Mouse (Mus musculus): Measurements from ENCODE around the gene AC131692.1. TPM values are rescaled to one million over a fixed set of nuclear protein-coding genes. Genes with fewer than 3 reads are reported as not detected.
A peak's percentile ranks its signal among the peaks of the same experiment; 100 is the strongest.
"Not testable (repeated sequence)": the region's sequence is repeated elsewhere in the genome, so short reads cannot be mapped to it uniquely, and the experiment has no call there.

The AC131692.1 gene
- total RNA-seq, 2 experiments from 2014 or later, result not detected

GRCm38 (mm10) chr19:6105586-6105985, 11.4 kb downstream of the AC131692.1 start, which contains the start of gene Naaladl1:
Naaladl1 (plus strand) TSS chr19:6105782.
- no peak for DNase-seq (ENCODE audit: low spot score)

GRCm38 (mm10) chr19:6113116-6113515, 18.9 kb downstream of the AC131692.1 start:
- intact Hi-C loops (cut with DNase I), result loop anchor here (5.0 kb wide), 1 partner anchor 131 kb away; no protein-coding TSS in a partner anchor
- DNase-seq (ENCODE audit: low spot score), result no peak

More at GRCm38 (mm10) chr19:6105586-6105985, 11.4 kb downstream of the AC131692.1 start, which contains the start of gene Naaladl1:
- intact Hi-C loops (cut with DNase I), result no loop called here

- intact Hi-C loops (cut with DNase I), result loop anchor here (5.0 kb wide), 1 partner anchor 69 kb away; the partner anchor contains the start of gene Syvn1
- DNase-seq (ENCODE audit: low spot score), result no peak
Observed at GRCm38 (mm10) chr19:6116113-6116850, 22.1 kb downstream of the AC131692.1 start.

GRCm38 (mm10) chr19:6117346-6117985, 23.2 kb downstream of the AC131692.1 start:
- DNase-seq (ENCODE audit: low spot score), result no peak

GRCm38 (mm10) chr19:6117986-6118676, 23.9 kb downstream of the AC131692.1 start, which contains the start of gene Sac3d1:
Sac3d1 (minus strand) TSS chr19:6118650.
- intact Hi-C loops (cut with DNase I), result loop anchor here (2.0 to 5.0 kb wide), 2 partner anchors 31 to 71 kb away; partner anchors contain the start of gene Syvn1
- DNase-seq (ENCODE audit: low spot score), result peak; percentile 77

More at GRCm38 (mm10) chr19:6117346-6117985, 23.2 kb downstream of the AC131692.1 start:
- intact Hi-C loops (cut with DNase I), result loop anchor here (5.0 kb wide), 1 partner anchor 70 kb away; the partner anchor contains the start of gene Syvn1

GRCm38 (mm10) chr19:6118677-6119185, 24.5 kb downstream of the AC131692.1 start:
- intact Hi-C loops (cut with DNase I), result loop anchor here (2.0 to 5.0 kb wide), 2 partner anchors 32 to 71 kb away; partner anchors contain the start of gene Syvn1
- no peak for DNase-seq (ENCODE audit: low spot score)

- intact Hi-C loops (cut with DNase I), result loop anchor here (10.0 kb wide), 1 partner anchor 213 kb away; the partner anchor contains the start of gene Men1
Observed at GRCm38 (mm10) chr19:6121761-6122160, 27.5 kb downstream of the AC131692.1 start.

GRCm38 (mm10) chr19:6123330-6123729, 29.1 kb downstream of the AC131692.1 start:
- no peak for DNase-seq (ENCODE audit: low spot score)
- intact Hi-C loops (cut with DNase I), result loop anchor here (10.0 kb wide), 1 partner anchor 211 kb away; the partner anchor contains the start of gene Men1

More at GRCm38 (mm10) chr19:6121761-6122160, 27.5 kb downstream of the AC131692.1 start:
- no peak for DNase-seq (ENCODE audit: low spot score)

- intact Hi-C loops (cut with DNase I), result loop anchor here (10.0 kb wide), 1 partner anchor 210 kb away; the partner anchor contains the start of gene Men1
- DNase-seq (ENCODE audit: low spot score), result no peak
Observed at GRCm38 (mm10) chr19:6124898-6125297, 30.7 kb downstream of the AC131692.1 start.

- no peak for DNase-seq (ENCODE audit: low spot score)
- intact Hi-C loops (cut with DNase I), result loop anchor here (1.0 to 10.0 kb wide), 2 partner anchors 159 to 209 kb away; partner anchors contain the start of gene Men1
Observed at GRCm38 (mm10) chr19:6126289-6126688, 32.1 kb downstream of the AC131692.1 start.

- intact Hi-C loops (cut with DNase I), result loop anchor here (1.0 to 10.0 kb wide), 2 partner anchors 160 to 208 kb away; partner anchors contain the start of gene Men1
- no peak for DNase-seq (ENCODE audit: low spot score)
Observed at GRCm38 (mm10) chr19:6126789-6127580, 32.8 kb downstream of the AC131692.1 start.

GRCm38 (mm10) chr19:6127760-6128341, 33.6 kb downstream of the AC131692.1 start, which contains the start of gene Snx15:
Snx15 (minus strand) TSS chr19:6128304.
- DNase-seq (ENCODE audit: low spot score), result peak; percentile 92
- intact Hi-C loops (cut with DNase I), result loop anchor here (10.0 kb wide), 1 partner anchor 207 kb away; the partner anchor contains the start of gene Men1

- intact Hi-C loops (cut with DNase I), result not testable (repeated sequence)
Observed at GRCm38 (mm10) chr19:6130414-6131128, 36.4 kb downstream of the AC131692.1 start.

GRCm38 (mm10) chr19:6132171-6132827, 38.1 kb downstream of the AC131692.1 start:
- intact Hi-C loops (cut with DNase I), result no loop called here
- no peak for DNase-seq (ENCODE audit: low spot score)

More at GRCm38 (mm10) chr19:6130414-6131128, 36.4 kb downstream of the AC131692.1 start:
- DNase-seq (ENCODE audit: low spot score), result not testable (repeated sequence)

- DNase-seq (ENCODE audit: low spot score); intact Hi-C loops (cut with DNase I): not testable (repeated sequence)
Observed at GRCm38 (mm10) chr19:6133197-6133596, 39.0 kb downstream of the AC131692.1 start.

GRCm38 (mm10) chr19:6136397-6136796, 42.2 kb downstream of the AC131692.1 start:
- DNase-seq (ENCODE audit: low spot score), result no peak
- intact Hi-C loops (cut with DNase I), result no loop called here

GRCm38 (mm10) chr19:6139701-6140100, 45.5 kb downstream of the AC131692.1 start:
- intact Hi-C loops (cut with DNase I), result loop anchor here (5.0 kb wide), 1 partner anchor 98 kb away; the partner anchor contains the start of gene Ppp2r5b
- DNase-seq (ENCODE audit: low spot score), result no peak
